Mouse (Mus musculus): ENCODE results near the gene Jak2.

Gene Jak2

DNA sequence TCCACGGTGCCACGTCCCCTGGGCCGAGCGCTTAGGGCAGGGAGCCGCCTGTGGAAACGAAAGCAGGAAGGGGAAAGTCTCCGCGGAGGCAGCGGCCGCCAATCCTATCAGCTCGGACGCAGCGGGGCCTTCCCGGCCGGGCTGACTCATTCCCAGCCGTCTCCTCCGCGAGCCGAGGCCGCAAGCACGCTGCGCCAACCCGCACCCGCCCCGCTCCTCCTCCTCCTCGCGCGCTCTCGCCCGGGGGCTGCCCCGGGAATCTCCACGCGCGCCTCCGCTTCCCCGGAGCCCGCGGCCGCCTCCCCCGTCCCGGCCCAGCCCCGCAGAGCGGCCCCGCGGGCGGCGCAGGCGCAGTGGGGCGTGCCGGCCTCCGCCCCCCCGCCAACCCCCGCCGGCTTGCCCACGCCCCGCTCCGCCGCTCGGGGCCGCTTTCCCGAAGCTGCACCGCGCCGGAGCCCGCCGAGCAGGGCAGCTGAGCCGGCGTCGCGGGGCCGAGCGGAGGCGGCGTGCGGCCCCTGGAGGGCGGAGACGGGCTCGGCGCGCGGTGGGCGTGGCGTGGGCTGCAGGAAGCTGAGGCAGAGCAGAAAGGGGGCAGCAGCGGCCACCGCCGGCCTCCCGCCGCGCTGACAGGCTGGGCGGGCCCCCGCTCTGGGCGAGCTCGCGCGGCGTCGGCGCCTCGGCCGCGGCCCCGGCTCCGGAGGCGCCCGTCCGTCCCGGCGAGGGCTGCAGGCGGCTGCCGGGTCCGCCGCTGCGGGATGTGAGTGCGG is at the start of gene Jak2:
TSS of gene Jak2 (plus strand) at position 638 of the 767 bp plus-strand sequence.
- DNase-seq (ENCODE audit: low read depth) = peak; percentile 90

DNA sequence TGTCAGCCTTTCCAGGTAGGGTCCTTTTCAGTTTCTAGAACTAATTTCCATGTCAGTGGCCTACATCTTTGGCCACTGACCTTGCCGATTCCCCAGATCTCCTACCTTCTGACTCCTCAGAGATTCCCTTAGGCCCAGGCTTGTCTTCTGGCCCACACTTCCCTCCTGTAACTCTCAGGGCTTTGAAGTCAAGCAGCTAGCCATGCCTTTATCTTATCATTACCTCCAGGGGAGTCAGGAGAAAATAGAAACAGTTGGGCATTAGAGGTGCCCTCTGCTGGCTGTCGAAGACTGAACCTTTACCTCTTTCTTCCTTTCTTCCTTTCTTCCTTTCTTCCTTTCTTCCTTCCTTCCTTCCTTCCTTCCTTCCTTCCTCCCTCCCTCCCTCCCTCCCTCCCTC is 48.3 kb upstream of the Jak2 start:
- DNase-seq (ENCODE audit: low read depth) = no peak

DNA sequence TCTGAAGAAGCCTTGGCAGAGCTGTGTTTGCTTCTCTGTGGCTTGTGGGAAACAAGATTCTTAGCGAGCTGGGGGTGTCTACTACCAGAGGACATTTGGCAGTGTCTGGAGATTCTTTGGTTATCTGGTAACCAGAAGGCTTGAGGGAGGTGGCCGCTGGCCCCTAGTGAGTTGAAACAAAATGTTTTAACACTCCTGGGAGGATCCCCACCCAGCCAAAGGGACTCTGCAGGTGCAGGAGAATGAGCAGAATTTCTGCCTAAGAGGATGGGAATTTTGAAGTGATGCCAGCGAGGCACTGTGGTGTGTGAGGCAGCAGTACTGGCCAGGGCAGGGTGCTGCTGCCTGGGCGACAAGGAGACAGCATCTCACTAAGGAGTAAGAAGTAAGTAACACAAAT is 47.0 kb upstream of the Jak2 start:
- DNase-seq (ENCODE audit: low read depth) = no peak

DNA sequence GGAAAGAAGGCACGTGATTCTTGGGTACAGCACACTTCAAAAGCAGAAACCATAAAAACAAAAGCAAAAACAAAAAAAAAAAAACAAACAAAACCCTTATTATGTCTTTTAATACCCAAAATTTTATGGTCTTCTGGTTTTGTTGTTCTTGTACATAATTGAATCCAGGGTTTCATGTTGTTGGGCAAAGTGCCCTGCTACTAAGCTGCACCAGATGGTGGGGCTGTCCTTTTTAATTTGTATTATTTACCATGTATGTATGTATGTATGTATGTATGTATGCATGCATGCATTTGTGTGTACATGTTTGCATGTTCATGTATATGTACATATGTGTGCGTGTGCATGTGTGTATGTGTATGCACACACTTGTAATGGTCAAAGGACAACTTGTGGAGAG is 46.4 kb upstream of the Jak2 start:
- DNase-seq (ENCODE audit: low read depth) = no peak

DNA sequence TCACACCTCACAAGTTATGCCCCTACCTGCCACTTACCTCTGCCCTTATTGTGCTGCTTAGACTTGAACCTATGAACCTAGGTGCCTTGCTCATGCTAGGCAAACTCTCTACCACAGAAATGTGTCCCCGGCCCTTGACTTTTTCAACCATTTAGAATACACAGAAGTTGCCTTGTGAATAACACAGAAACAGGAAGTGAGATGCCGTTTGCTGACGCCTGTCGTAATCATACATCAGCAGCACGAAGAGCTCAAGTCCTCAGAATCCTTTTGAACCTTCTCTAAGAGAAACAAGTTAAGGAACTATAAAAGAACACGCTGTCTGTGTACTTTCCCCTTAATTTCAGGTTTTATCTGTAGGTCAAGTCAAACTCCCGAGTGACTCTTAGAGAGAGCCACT is 41.7 kb upstream of the Jak2 start:
- peak; percentile 77 for DNase-seq (ENCODE audit: low read depth)

DNA sequence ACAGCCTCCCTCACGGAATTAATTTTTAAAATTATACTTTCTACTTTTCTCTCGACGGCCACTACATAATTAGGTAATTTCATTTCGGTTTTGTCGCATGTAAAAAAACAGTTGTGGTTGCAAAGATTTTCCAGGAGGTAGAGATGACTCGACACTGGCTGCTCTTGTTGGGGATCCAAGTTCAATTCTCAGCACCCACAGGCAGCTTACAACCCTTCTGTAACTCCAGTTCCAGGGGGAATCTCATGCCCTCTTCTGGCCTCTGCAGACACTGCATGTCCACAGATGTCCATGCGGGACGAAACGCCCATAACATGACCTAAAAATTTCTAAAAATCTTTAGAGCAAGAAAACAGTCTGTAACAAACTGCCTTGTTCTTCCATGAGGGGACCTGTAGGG is 41.3 kb upstream of the Jak2 start:
- no peak for DNase-seq (ENCODE audit: low read depth)

DNA sequence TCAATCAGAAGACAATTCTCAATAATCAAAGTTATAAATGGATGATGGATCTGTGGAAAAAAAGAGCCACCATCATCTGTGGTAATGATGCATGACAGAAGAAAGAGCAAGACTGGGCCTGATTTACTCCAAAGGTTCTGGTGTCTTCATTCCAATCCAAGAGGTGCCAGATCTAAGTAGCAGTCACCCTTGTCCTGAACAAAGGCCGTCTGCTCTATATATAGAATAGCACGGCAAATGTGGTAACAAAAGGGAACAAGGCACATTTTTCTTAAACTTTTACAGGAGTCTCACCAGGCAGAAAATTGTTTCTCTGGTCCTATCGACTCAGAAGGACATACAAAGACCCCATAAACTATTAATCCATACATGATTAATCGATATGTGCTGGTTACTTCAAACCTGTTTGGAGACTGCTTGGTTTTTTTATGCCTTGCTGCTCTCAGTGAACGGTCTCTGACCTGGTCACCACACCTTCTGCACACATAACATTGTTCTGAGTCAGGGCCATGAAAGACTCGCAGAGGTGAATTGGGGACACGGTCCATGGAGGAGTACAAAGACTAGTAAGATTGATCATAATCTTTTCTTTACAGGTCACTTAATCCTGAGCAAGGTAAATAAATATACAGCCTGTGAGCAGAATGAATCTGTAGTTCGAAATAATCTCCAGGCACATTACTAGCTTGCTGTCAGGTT is 35.7 kb upstream of the Jak2 start:
- no peak for DNase-seq (ENCODE audit: low read depth)

DNA sequence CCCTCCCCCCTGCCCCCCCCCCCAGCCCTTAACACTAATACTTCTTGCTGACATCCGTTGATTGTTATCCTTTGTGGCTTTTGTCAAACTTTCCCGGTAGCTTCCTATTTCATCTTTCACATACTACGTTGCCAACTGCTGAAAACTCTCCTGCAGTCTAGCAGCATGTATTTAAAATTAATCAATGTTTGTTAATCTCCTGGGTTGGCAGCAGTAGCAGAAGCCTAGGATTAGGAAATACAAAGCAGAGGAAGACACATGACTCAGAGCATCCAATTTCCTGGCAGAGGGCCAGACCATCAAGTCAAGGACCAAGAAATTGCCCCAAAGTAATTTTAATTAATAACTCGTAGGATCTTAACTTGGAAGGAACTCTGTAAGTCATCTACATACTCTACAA is 29.8 kb upstream of the Jak2 start:
- peak; percentile 72 for DNase-seq (ENCODE audit: low read depth)

DNA sequence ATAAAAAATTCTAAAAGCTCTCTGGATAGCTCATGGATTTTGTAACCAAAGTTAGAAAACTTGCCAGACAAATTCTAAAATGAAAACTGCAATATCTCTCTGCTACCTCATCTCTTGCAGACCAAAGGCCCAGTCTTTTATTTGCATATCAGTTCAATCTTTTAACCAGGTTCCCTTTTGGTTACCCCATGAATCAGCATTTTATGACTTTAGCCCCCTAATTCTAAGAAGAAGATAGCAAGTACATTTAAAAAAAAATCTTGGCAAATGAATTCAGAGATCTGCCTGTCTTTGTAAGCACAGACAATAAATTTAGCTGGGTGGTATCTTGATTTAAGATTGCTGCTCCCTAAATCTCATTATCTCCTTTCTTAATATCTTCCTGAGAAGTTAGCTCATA is 26.7 kb upstream of the Jak2 start:
- DNase-seq (ENCODE audit: low read depth) = no peak

DNA sequence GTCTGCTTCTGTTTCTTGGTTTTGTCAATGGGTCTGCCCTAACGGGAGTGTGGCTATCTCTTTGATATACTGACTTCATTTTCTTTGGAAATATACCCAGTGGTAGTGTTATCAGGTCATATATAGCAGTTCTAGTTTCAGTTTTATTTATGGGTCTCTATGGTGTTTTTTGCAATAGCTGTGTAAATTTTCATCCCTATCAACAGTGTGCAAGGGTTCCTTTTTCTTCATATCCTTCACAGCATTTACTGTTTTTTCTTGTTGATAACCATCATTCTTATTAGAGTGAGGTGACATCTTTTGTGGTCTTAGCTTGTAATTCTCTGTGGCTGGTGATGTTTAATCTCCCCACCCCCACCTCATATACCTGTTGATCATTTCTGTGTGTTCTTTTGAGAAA is 24.6 kb upstream of the Jak2 start:
- peak; percentile 50 for DNase-seq (ENCODE audit: low read depth)

DNA sequence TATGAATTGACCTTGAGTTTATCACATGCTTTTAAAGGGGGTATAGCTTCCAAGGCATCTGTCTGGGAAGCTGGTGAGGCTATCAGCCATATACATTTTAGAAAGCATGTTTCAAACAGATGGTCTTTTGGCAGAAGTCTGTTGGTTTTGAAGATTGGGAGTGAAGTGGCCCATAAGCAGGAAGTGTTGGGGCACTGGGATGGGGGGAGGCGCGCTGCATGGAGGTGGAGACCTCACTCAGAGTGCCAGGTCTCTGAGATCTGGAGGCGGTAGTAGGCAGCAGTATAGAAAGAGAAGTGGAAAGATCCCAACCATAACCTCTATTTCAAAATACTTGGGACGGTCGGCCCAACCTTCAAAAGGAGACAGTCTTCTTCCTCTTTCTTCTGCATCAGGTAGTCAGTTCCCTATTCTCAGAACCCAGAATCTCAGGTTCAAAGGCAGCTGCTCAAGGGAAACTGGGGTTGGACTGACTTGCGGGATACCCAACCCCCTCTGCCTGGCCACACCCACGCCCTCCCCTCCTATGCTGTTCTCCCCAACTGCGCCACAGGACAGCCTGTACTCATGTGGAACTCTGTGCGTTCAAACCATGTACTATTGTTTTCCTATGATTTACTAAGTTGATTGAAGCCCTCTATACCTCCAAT is 23.6 kb upstream of the Jak2 start:
- no peak for DNase-seq (ENCODE audit: low read depth)

DNA sequence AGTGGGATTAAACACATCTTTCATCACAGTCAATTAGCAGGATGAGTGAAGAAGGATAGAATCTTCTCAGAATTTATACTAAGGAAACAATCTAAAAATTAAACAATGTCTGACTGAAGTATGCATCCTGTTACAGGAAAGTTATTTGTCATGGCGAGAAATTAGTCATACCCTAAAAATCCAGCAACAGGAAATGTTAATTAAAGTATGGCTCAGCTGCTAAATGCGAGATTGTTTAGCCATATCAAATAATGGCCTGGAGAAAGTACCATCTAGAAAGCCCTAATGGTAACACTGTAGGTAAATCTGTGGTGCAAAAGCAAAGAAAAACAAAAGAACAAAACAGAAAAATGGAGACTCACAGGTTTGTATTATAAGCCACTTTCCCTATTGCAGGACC is 22.6 kb upstream of the Jak2 start:
- peak; percentile 43 for DNase-seq (ENCODE audit: low read depth)

DNA sequence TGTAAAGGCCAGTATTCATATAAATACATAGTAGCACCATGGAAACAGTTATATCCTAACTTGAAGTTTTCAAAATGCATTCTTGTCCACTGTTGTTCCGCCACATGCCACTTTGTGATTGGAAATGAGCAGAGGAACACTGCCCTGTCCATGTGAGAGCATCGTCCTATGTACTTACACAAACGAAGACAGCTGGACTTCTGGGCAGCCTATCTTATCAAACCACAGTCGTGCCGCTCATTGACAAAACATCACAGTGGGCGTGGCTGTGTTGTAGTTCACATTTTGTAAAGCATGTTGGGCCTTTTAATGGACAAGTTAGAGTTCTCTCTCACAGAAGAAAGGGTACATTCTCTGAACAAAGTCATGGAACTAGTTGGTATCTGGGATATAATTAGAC is 18.9 kb upstream of the Jak2 start:
- no peak for DNase-seq (ENCODE audit: low read depth)

DNA sequence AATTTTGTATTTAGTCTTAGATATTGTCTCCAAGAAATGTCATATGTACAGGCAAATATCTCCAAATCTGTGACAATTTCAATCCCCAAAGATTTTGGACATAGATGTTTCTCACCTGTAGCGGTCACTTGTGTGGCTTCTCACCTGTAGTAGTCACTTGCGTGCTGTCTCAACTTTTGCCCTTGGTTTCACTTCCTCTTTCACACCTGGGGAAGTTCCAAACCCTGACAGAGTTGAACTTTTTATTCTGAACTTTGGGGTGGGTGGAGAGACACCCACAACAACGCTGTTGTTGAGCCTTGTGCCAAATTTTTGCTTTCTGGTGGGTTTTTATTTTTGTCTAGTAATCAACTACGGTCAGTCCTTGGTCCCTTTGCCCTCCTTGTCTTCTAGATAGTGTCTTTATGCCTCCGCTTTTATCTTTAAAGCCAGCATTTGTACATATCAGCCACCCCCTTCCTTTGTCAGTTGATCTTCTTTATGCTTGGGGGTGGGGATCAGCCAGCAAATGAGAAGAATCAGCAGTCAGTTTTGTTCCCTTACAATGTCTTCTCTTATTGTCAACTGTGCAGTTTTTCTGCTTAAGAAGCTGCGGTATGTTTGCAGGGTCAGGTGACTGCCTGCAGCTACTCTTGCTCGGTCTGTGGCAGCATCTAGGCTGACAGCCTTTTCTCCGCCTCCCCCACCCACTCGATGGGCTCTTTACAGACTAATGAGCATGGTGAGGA is 14.8 kb upstream of the Jak2 start:
- peak; percentile 88 for DNase-seq (ENCODE audit: low read depth)

DNA sequence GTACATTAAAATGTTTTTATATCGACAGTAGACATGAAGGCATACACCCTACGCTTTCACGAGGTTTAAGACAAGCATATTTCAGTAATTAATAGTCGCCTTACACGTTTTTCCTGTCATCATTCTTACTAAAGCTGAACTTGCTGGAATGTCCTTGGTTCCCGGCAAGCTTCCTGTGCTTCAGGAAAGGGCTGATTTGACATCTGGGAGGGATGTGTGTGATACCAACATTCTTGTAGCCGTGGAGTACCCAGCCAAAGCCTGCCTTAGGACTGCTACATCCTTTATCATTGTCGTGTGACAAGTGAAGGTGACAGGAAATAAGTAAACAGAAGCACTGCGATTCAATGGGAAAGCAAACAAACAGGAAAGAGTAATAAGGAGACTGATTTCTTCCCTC is 13.5 kb upstream of the Jak2 start:
- DNase-seq (ENCODE audit: low read depth) = no peak

DNA sequence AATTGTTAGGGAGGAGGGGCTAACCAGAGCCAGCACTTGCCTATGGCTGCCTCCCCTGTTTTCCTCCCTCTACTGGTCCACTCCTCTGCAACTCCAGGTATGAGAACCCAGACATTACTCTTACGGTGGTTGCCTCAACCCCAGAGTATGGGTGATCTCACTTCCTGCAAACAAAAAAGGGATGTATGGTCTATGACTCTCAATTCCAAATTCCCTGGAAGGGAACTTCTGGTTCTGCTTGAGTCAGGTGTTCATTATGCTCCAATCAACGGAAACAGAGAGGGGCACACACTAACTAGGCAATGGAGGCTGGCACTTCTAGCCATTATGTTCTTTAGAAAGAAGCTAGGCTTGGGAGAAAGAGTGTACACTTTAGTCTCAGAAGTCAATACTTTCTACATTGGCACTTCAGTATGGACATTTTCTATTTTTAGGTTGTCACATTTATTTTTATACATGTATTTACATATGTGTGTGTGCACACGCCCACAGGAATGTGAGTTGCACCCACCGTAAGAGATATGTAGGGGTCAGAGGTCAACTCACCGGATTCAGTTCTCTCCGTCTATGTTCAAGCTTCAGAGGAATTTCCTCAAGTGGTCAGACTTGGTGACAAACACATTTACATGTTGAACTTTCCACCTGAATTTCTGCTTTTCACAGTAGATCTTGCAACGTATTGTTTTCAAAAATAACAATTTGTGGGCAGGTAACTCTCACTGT is 12.0 kb upstream of the Jak2 start:
- DNase-seq (ENCODE audit: low read depth) = no peak

DNA sequence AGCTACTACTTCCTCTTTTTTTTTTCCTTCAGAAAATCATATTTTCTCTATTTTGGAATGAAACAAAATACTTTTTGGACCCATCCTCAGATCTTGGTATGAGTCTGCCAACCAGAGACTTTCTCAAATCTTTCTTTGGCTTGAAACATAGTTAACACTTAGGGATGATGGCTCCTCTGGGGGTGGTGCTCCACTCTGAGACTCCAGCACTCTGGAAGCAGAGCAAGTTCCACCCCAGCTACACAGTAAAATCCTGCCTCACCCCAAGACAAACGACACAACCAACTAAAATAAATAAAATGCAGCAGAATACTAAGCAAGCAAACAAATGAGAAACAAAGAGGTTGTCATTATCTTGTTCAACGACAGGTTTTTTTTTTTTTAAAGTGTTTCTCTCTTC is 11.0 kb upstream of the Jak2 start:
- no peak for DNase-seq (ENCODE audit: low read depth)

DNA sequence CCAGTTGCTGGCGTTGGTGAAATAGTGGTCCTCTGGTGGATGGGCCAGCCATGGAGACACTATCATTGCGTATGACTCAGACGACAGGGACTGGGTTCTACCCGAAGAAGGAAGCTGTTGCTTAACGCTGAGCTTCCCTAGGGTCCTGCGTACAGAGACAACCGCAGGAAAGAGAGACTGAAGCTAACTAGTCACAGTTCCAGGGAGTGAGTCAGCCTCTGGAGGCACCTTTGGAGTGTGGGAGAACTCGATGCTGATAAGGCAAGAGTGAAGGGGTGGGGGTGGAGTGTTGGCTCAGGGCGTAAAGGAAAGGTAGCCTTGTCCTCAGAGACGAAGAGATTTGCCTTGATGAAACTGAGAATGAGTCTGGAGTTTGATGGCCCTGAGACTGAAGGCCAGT is 10.0 kb upstream of the Jak2 start:
- no peak for DNase-seq (ENCODE audit: low read depth)

DNA sequence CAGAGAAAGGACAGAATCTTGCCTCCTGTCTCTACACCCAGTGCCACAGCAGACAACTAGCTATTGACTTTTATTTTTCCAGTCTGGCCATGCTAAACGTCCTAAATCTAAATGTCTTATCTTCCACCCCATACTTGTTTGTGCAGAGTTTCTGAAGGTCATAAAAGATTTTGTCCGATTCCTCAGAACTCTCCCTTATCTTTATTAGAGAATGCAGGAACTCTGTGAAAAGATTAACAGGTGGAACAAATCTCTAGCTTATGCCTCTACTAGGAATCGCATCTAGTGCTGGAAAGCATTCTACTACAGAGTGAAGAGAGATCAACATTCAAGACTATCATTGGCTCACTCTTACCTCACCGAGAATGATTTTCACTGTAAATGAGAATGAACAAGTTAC is 1.7 kb upstream of the Jak2 start:
- no peak for DNase-seq (ENCODE audit: low read depth)

DNA sequence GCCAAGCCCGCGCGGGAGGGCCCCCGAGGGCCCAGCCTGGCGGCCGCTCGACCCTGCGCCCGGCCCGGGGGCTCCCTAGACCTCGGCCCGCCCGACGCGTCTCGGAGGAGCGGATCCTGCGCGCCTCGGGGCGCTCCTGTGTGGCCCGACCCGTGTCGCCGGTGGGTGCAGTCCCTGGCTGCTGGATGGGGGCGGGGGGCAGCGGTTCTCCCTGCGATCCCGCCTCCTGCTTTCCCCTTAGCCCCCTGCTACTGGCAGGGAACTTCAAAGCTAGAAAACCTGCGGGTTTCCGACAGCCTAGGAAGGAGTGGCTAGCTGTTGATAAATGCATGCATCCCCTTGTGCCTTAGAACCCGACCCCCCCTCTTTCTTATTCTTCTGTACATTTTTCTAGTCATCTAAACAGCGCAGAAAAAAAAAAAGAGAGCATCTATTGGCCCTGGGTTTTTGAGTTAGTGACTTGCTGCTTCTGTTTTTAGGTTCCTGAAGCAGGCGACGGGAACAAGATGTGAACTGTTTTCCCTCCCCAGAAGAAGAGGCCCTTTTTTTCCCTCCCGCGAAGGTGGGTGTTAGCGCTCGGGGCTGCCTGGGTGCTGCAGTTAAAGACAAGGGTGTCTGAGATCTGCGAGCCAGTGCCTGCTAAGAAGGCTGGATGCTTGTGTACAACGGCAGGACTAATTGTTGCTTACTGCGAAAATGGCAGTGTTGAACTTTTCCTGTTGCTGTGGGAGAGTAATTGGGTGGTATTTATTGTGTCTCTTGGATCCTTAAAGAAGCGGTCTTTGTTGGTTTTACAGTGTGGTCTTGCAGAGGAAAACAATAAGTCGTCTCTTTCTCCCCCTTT is 552 bp downstream of the Jak2 start:
- DNase-seq (ENCODE audit: low read depth) = peak; percentile 83

Measured in induced T-regulatory cell, adult 2 months (primary cell).